Mouse (Mus musculus) neural tube, embryonic 13.5 days (tissue): ENCODE measurements around the gene Syndig1l. TPM values are rescaled to one million over a fixed set of nuclear protein-coding genes. Genes with fewer than 3 reads are reported as not detected.

Experiments
- ATAC-seq: fragments of 200-750 bp; cut with Nextera tagmentation; 2 replicates; pipeline ENCODE4 v1.8.0; 2017; ENCODE audit warnings: low read depth, mild to moderate bottlenecking, moderate TSS enrichment, moderate library complexity
- H3K27ac ChIP-seq: fragments of 300-500 bp; sonication (generic); replicated peaks from 2 replicates; pipeline ENCODE4 v1.5.1; 2015; ENCODE audit warnings: moderate library complexity, mild to moderate bottlenecking, inconsistent platforms
- H3K27me3 ChIP-seq: fragments of 300-500 bp; sonication (generic); 2 replicates; pipeline ENCODE4 v1.6.1; 2015; ENCODE audit warnings: mild to moderate bottlenecking, inconsistent platforms
- H3K36me3 ChIP-seq: fragments of 300-500 bp; sonication (generic); 2 replicates; pipeline ENCODE4 v1.6.1; 2015; ENCODE audit warnings: mild to moderate bottlenecking, inconsistent platforms
- H3K4me1 ChIP-seq: fragments of 300-500 bp; sonication (generic); replicated peaks from 2 replicates; pipeline ENCODE4 v1.6.1; 2015; ENCODE audit warnings: inconsistent platforms
- H3K4me2 ChIP-seq: fragments of 300-500 bp; sonication (generic); 2 replicates; pipeline ENCODE4 v1.6.1; 2015; ENCODE audit warnings: inconsistent platforms, mild to moderate bottlenecking, moderate library complexity
- H3K4me3 ChIP-seq: fragments of 300-500 bp; sonication (generic); 2 replicates; pipeline ENCODE4 v1.5.1; 2015; ENCODE audit warnings: mild to moderate bottlenecking, inconsistent platforms
- H3K9ac ChIP-seq: fragments of 300-500 bp; sonication (generic); 2 replicates; pipeline ENCODE4 v1.6.1; 2015; ENCODE audit warnings: moderate library complexity, mild to moderate bottlenecking, inconsistent platforms
- H3K9me3 ChIP-seq: fragments of 300-500 bp; sonication (generic); 2 replicates; pipeline ENCODE4 v1.6.1; 2016; ENCODE audit warnings: inconsistent platforms
- WGBS: fragments of 180-500 bp; shearing (Covaris S2); methylation state at CpG from one replicate; pipeline ENCODE4 v1.1.7; 2015; 5-methylcytosine and 5-hydroxymethylcytosine counted together
- polyA plus RNA-seq: library from polyadenylated mRNA; unstranded; fragments of >200 nt; fragmentation: Nextera tagmentation; extraction: Ambion mirVana; gene quantifications from 2 replicates; pipeline ENCODE4 v1.2.1, GENCODE M21; 2015

Gene Syndig1l
- polyA plus RNA-seq, 1 experiment from 2014 or later, result 3.8 TPM

DNA sequence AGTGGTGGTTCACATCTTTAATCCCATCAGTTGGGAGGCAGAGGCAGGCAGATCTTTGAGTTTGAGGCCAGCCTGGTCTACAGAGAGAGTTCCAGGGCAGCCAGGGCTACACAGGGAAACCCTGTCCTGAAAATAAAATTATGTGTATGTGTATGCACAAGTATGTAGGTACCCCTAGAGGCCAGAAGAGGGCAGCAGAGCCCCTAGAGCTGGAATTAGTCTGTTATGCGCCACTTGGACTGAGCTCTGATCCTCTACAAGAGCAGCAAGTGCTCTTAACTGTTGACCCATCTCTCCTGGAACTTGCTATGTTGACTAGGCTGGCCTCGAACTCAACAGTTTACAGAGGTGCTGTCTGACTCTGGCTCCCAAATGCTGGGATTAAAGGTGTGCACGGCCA, 28.1 kb downstream of the Syndig1l start:
- no peak overlapping the region for H3K27ac ChIP-seq
- WGBS, result 89% methylated on average over 3 of the region's 3 CpGs
- H3K9me3 ChIP-seq, result no peaks in the 10 kb centered on the region
- no peak overlapping the region for H3K4me2 ChIP-seq
- H3K4me3 ChIP-seq, result no peak overlapping the region
- no peaks in the 10 kb centered on the region for H3K36me3 ChIP-seq
- H3K27me3 ChIP-seq, result no peaks in the 10 kb centered on the region; the same call in 1 of the 2 replicates
- peaks cover 17% of the 10 kb centered on the region for H3K4me1 ChIP-seq
- no peak overlapping the region for H3K9ac ChIP-seq
- ATAC-seq, result no peak

DNA sequence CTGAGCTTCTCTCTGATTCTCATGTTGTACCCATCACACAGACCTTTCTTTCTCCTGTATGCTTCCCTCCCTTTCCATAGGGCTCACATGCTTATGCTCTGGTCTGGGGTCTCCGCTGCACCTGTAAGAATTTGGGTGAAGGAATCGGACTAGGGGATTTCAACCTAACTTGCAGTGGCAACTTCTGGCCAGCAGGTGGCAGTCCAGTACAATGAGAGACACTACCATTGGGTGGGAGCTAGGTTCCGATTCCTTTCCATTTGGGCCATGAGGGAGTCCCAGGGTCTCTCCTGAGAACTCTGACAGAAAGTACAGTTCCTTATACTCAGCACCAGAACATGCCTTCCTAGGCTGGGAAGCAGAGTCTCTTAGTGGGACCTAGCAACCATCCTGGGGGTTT, 44.7 kb downstream of the Syndig1l start:
- no peaks in the 10 kb centered on the region for H3K36me3 ChIP-seq
- H3K4me2 ChIP-seq, result no peak overlapping the region
- H3K27ac ChIP-seq, result no peak overlapping the region
- no peak overlapping the region for H3K4me3 ChIP-seq
- ATAC-seq, result no peak
- H3K27me3 ChIP-seq, result peaks cover 12% of the 10 kb centered on the region
- no peaks in the 10 kb centered on the region for H3K9me3 ChIP-seq
- no peaks in the 10 kb centered on the region for H3K4me1 ChIP-seq
- no peak overlapping the region for H3K9ac ChIP-seq
- 18% methylated on average over 3 of the region's 3 CpGs for WGBS

DNA sequence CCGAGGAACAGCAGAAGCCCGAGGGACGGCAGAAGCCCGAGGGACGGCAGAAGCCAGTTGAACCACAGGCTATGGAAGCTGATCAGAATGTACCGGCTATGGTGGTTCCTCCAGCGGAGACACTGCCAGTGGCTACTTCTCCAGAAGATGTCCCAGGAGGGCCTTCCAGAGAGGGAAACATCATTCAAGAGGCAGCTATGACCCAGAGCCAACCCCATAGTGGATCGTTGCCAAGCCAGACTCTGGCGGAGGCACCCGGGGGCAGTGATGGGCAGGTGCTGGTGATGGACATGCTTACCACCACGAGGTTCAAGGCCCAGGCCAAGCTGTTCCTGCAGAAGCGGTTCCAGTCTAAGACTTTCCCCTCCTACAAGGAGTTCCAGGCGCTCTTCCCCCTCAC, 48.4 kb downstream of the Syndig1l start:
- H3K4me1 ChIP-seq, result no peaks in the 10 kb centered on the region
- ATAC-seq, result no peak; the same call in 1 of the 2 replicates
- no peak overlapping the region for H3K4me3 ChIP-seq
- H3K27ac ChIP-seq, result no peak overlapping the region
- no peak overlapping the region for H3K4me2 ChIP-seq
- no peaks in the 10 kb centered on the region for H3K9me3 ChIP-seq
- H3K9ac ChIP-seq, result no peak overlapping the region
- H3K36me3 ChIP-seq, result no peaks in the 10 kb centered on the region
- 79% methylated on average over 13 of the region's 13 CpGs for WGBS
- peaks cover 12% of the 10 kb centered on the region for H3K27me3 ChIP-seq

DNA sequence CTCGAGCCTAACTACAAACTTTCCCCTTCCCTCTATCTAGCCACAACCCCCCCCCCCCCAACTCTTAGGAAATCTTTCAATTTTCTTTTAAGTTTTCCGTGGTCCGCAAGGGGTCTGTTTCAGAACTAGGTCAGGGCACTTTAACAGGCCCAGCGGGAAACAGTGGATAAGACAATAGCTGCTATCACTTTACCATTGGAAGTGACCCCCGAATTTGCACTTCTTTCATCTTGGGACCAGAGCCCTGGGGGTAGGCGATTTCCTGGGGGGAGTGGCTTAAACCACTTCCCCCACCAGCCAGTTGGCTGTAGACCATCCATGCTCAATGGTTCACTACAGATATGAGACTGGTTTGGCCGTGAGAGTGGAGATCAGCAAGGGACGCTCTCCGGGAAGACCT, 58.0 kb downstream of the Syndig1l start, which contains the start of gene Vrtn:
Vrtn (plus strand) TSS at position 366 of the 400 bp plus-strand sequence.
- Histone ChIP-seq H3K36me3 (no peaks in the 10 kb centered on the region), H3K4me1 (peaks cover 8% of the 10 kb centered on the region; the same call in 1 of the 2 replicates), H3K4me3 (no peak within 1 kb of the TSS), H3K9me3 (no peaks in the 10 kb centered on the region), H3K27me3 (peaks cover 55% of the 10 kb centered on the region), H3K27ac (no peak within 1 kb of the TSS), H3K4me2 (no peak within 1 kb of the TSS), H3K9ac (no peak within 1 kb of the TSS)
- WGBS, result 4% methylated on average over 9 of the region's 9 CpGs
- ATAC-seq, result no peak

DNA sequence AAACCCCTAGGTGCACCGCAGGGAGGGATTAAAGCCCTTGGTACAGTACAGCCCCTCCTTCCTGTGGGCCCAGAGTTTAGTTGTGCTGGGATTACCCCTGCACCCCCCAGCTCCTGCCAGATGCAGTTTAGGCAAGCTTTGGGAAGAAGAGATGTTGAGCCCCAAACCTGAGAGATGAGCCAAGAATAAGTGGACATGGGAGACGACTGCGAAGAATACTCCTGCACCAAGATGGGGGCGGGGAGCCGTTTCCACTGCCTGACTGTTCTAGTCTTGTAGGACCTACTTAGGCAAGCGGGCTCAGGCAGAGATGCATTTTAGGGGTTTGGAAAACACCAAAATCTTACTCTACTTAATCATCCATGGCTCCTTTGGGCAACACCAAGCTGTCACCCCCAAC, 58.4 kb downstream of the Syndig1l start:
- no peak for ATAC-seq
- no peaks in the 10 kb centered on the region for H3K36me3 ChIP-seq
- no peak overlapping the region for H3K9ac ChIP-seq
- H3K4me3 ChIP-seq, result no peak overlapping the region
- H3K9me3 ChIP-seq, result no peaks in the 10 kb centered on the region
- peaks cover 8% of the 10 kb centered on the region; the same call in 1 of the 2 replicates for H3K4me1 ChIP-seq
- H3K4me2 ChIP-seq, result no peak overlapping the region
- WGBS, result 7% methylated on average over 6 of the region's 6 CpGs
- no peak overlapping the region for H3K27ac ChIP-seq
- H3K27me3 ChIP-seq, result peaks cover 55% of the 10 kb centered on the region

DNA sequence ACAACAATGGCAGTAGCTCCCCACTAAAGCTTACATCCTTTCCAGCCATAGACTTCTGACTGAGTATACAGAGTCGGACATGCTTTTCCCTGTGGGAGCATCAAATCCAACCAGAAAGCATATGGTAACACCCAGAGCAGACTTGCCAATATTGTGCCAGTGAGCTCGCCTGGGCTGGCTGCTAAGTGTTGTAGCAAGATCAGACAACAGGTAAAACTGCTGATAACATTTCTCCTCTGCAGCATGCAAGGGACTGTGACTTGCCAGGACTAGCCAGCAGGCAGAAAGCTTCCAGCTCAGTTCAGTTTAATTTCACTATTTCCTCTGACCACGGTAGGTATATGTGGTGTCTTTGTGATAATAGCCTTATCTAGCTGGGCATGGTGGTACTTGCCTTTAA, 66.8 kb downstream of the Syndig1l start:
- H3K36me3 ChIP-seq, result no peaks in the 10 kb centered on the region
- no peak overlapping the region for H3K9ac ChIP-seq
- no peak overlapping the region for H3K27ac ChIP-seq
- H3K4me2 ChIP-seq, result no peak overlapping the region
- no peak overlapping the region for H3K4me3 ChIP-seq
- no peaks in the 10 kb centered on the region for H3K27me3 ChIP-seq
- H3K4me1 ChIP-seq, result no peaks in the 10 kb centered on the region
- 68% methylated on average over 3 of the region's 3 CpGs for WGBS
- no peak for ATAC-seq
- no peaks in the 10 kb centered on the region for H3K9me3 ChIP-seq

Other genes with a start within 250 kb of the Syndig1l start
- gene Aldh6a1, start 247.8 kb downstream of the Syndig1l start, polyA plus RNA-seq, result 31.5 and 31.9 TPM in 2 replicates
- gene Lin52, start 247.4 kb downstream of the Syndig1l start, polyA plus RNA-seq, result 31.7 and 33.6 TPM in 2 replicates
- gene Vsx2, start 129.1 kb downstream of the Syndig1l start, polyA plus RNA-seq, result 7.5 and 7.7 TPM in 2 replicates
- gene Abcd4, start 81.4 kb downstream of the Syndig1l start, polyA plus RNA-seq, result 12.8 TPM in 2 replicates
- not detected in 2 replicates for gene Vrtn, start 57.8 kb downstream of the Syndig1l start, polyA plus RNA-seq
- gene Npc2, start 74.3 kb upstream of the Syndig1l start, polyA plus RNA-seq, result 74.9 and 77.8 TPM in 2 replicates
- 148 and 154 TPM in 2 replicates for gene Isca2, start 74.4 kb upstream of the Syndig1l start, polyA plus RNA-seq
- 0.08 and 0.21 TPM in 2 replicates for gene Ltbp2, start 177.7 kb upstream of the Syndig1l start, polyA plus RNA-seq